25 mouse cellular contexts compared by ENCODE assay signal in genomic region chr5:49271864-49272263, GRCm38 (mm10).
"Had no signal": no experiment of that assay in that cellular context is flagged by ENCODE, and none has a peak within 500 bp of the region (broad histone marks: within the 10 kb centered on the region; RNA-seq: fewer than 3 reads in every experiment).

No protein-coding gene starts in this region.

- H3K4me3 ChIP-seq: heart, adult 2 months; heart, embryonic 13.5 days; heart, embryonic 15.5 days; hindbrain, embryonic 13.5 days; hindbrain, embryonic 15.5 days; kidney, embryonic 15.5 days; limb, embryonic 13.5 days; limb, embryonic 15.5 days had no signal

- H3K9me3 ChIP-seq: heart, embryonic 13.5 days; heart, embryonic 15.5 days; hindbrain, embryonic 13.5 days; hindbrain, embryonic 15.5 days; kidney, embryonic 15.5 days; limb, embryonic 13.5 days; limb, embryonic 15.5 days had no signal

- H3K9ac ChIP-seq: forebrain, postnatal 0 days; heart, embryonic 13.5 days; heart, embryonic 15.5 days; hindbrain, embryonic 13.5 days; hindbrain, embryonic 15.5 days; kidney, embryonic 15.5 days; limb, embryonic 13.5 days; limb, embryonic 15.5 days had no signal

- ATAC-seq: forebrain, postnatal 0 days; hindbrain, postnatal 0 days; intestine, embryonic 16.5 days had no signal

- H3K27me3 ChIP-seq: heart, embryonic 13.5 days; heart, embryonic 15.5 days; hindbrain, embryonic 13.5 days; hindbrain, embryonic 15.5 days; kidney, embryonic 15.5 days; limb, embryonic 13.5 days; limb, embryonic 15.5 days had no signal

- H3K27ac ChIP-seq: heart, adult 2 months; heart, embryonic 13.5 days; heart, embryonic 15.5 days; hindbrain, embryonic 13.5 days; hindbrain, embryonic 15.5 days; hindbrain, postnatal 0 days; kidney, embryonic 15.5 days; kidney, postnatal 0 days; limb, embryonic 13.5 days; limb, embryonic 15.5 days had no signal

- DNase-seq: forebrain, postnatal 0 days; gastrocnemius, postnatal 14 days; gastrocnemius, postnatal 36 days; heart, adult 11 months; heart, adult 2 months; heart, postnatal 14 days; heart, postnatal 36 days; kidney, adult 11 months; kidney, adult 2 months; kidney, adult 9 months; kidney, postnatal 14 days; kidney, postnatal 36 days; layer of hippocampus, postnatal 36 days; left cerebral cortex, postnatal 4 days had no signal

- H3K36me3 ChIP-seq: heart, embryonic 13.5 days; heart, embryonic 15.5 days; hindbrain, embryonic 13.5 days; hindbrain, embryonic 15.5 days; kidney, embryonic 15.5 days; limb, embryonic 13.5 days; limb, embryonic 15.5 days had no signal

- H3K4me1 ChIP-seq: heart, embryonic 13.5 days; heart, embryonic 15.5 days; hindbrain, embryonic 13.5 days; hindbrain, embryonic 15.5 days; kidney, embryonic 15.5 days; limb, embryonic 13.5 days; limb, embryonic 15.5 days had no signal

- H3K4me2 ChIP-seq: heart, embryonic 11.5 days; heart, embryonic 13.5 days; heart, embryonic 15.5 days; hindbrain, embryonic 13.5 days; hindbrain, embryonic 15.5 days; kidney, embryonic 15.5 days; limb, embryonic 13.5 days; limb, embryonic 15.5 days had no signal
